9 mouse cellular contexts compared by ENCODE assay signal in the genomic region with DNA sequence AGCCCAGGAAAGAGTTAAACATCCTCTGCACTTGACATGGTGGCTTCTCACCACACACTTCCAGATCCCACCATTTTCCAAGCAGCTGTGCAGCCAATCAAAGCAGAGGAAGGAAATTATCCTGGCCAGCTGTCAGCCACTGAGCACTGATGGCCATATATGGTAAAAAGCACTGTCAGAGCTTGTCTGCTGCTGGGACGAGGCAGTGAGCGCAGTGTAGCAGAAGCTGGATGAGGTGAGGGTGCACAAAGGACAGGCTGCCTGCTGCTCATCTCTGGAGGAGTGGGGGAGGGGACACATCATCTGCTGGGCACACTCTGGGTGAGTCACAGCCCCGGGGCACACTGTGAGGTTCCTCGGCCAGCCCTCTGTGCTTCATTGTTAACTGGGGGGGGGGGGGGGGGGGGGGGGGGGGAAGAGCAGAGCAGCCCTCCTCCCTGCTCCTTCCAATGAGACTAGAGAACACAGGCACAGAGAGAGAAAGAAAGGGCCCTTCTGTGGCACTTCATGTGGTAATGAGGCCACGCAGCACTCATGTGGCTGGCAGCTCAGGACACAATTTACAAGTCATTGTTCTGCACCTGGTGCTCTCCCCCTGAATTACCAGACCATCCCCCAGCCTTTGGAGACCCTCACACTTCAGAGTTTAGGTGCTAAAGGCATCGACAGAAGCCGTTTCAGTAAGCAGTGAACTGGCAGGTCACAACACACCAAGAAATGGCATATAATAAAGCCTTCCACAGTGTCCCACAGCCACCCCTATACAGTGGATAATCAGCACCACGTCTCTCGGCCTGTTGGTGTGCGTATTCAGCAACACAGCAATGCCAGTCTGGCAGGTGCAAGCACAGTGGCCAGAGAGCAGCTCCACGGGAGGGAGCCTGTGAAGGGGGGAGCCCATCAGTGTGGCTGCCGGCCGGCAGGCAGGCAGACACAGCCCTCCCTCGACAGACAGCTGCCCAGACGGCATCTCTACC. TPM values are rescaled to one million over a fixed set of nuclear protein-coding genes. Genes with fewer than 3 reads are reported as not detected.
DNase-seq lines count a peak whose midpoint lies in the region; ATAC-seq and TF ChIP-seq lines count a peak whose summit lies in the region.
"Had no signal": no experiment of that assay in that cellular context is flagged by ENCODE, and none has a peak within 500 bp of the region (broad histone marks: within the 10 kb centered on the region; RNA-seq: fewer than 3 reads in every experiment).

No protein-coding gene starts in this region.

- H3K9ac ChIP-seq in embryonic facial prominence, embryonic 14.5 days (ENCODE audit: low read depth, low read length) = peak overlapping the region; percentile 53
- H3K9ac ChIP-seq in heart, embryonic 14.5 days (ENCODE audit: low read length) = peak overlapping the region; percentile 75
- no peak overlapping the region; the same call in 1 of the 2 replicates for H3K9ac ChIP-seq in liver, embryonic 13.5 days

- H3K4me2 ChIP-seq in embryonic facial prominence, embryonic 14.5 days (ENCODE audit: low read depth, low read length) = peak overlapping the region; percentile 33
- H3K4me2 ChIP-seq in heart, embryonic 14.5 days (ENCODE audit: low read length) = peak overlapping the region; percentile 66
- H3K4me2 ChIP-seq in liver, embryonic 13.5 days = 0 out of 2 replicates have a peak overlapping the region, but pooled peaks have one; percentile 5
- peak overlapping the region; percentile 90 for H3K4me2 ChIP-seq in myocyte (ENCODE audit: low read depth)

- peaks cover 35% of the 10 kb centered on the region for H3K36me3 ChIP-seq in C2C12 (ENCODE audit: control insufficient read depth, insufficient read depth)
- peaks cover 6% of the 10 kb centered on the region; the same call in 1 of the 2 replicates for H3K36me3 ChIP-seq in embryonic facial prominence, embryonic 14.5 days (ENCODE audit: control insufficient read depth, insufficient read depth, low read length)
- peaks cover 27% of the 10 kb centered on the region for H3K36me3 ChIP-seq in heart, embryonic 14.5 days (ENCODE audit: control insufficient read depth, insufficient read depth, low read length)
- H3K36me3 ChIP-seq in liver, embryonic 13.5 days = peaks cover 16% of the 10 kb centered on the region
- H3K36me3 ChIP-seq in myocyte (ENCODE audit: control insufficient read depth, insufficient read depth) = no peaks in the 10 kb centered on the region

- WGBS in embryonic facial prominence, embryonic 14.5 days = 6% methylated on average over 13 of the region's 15 CpGs
- 6% methylated on average over 15 of the region's 15 CpGs for WGBS in heart, embryonic 14.5 days
- 36% methylated on average over 13 of the region's 15 CpGs for WGBS in liver, embryonic 13.5 days (ENCODE audit: insufficient replicate concordance)

- peak; percentile 93 for ATAC-seq in embryonic facial prominence, embryonic 14.5 days (ENCODE audit: low read depth)
- peak; percentile 75 for ATAC-seq in heart, embryonic 14.5 days (ENCODE audit: insufficient number of reproducible peaks, insufficient read depth, low FRiP score, low read depth)
- peak; percentile 72 for ATAC-seq in liver, embryonic 13.5 days (ENCODE audit: low read depth)

- H3K9me3 ChIP-seq in embryonic facial prominence, embryonic 14.5 days (ENCODE audit: control insufficient read depth, low read length) = 0 out of 2 replicates have a peak, but pooled peaks cover 3% of the 10 kb centered on the region
- H3K9me3 ChIP-seq in heart, embryonic 14.5 days (ENCODE audit: control insufficient read depth, low read length) = no peaks in the 10 kb centered on the region
- H3K9me3 ChIP-seq in liver, embryonic 13.5 days (replicated peaks) = no peaks in the 10 kb centered on the region

- DNase-seq in adrenal gland, adult 2 months = peak; percentile 84
- DNase-seq in embryonic facial prominence, embryonic 14.5 days (ENCODE audit: low spot score) = peak; percentile 96
- DNase-seq in kidney, postnatal 10 days = peak; percentile 85
- peak; percentile 28 for DNase-seq in liver, embryonic 13.5 days
- peak; percentile 17 to 32 for DNase-seq in thymus, adult 18-20 months

- H3K79me2 ChIP-seq in C2C12 (ENCODE audit: control insufficient read depth, insufficient read depth) = peaks cover 84% of the 10 kb centered on the region
- peaks cover 75% of the 10 kb centered on the region for H3K79me2 ChIP-seq in myocyte (ENCODE audit: control insufficient read depth, insufficient read depth)

- H3K4me1 ChIP-seq in embryonic facial prominence, embryonic 14.5 days (ENCODE audit: control insufficient read depth, insufficient read depth, low read length) = peaks cover 50% of the 10 kb centered on the region
- peaks cover 64 to 81% of the 10 kb centered on the region in 2 experiments for H3K4me1 ChIP-seq in heart, embryonic 14.5 days (ENCODE audit: control insufficient read depth in 2 of 2, insufficient read depth in 2 of 2, low read length in 2 of 2)
- peaks cover 72% of the 10 kb centered on the region for H3K4me1 ChIP-seq in liver, embryonic 13.5 days (replicated peaks)

- H3K27me3 ChIP-seq in C2C12 (ENCODE audit: control insufficient read depth, insufficient read depth, insufficient read length) (no peaks in the 10 kb centered on the region), myocyte (ENCODE audit: control insufficient read depth, insufficient read depth, insufficient read length) (no peaks in the 10 kb centered on the region)
- no peaks in the 10 kb centered on the region for H3K27me3 ChIP-seq in embryonic facial prominence, embryonic 14.5 days (replicated peaks; ENCODE audit: control insufficient read depth, insufficient read depth, low read length)
- H3K27me3 ChIP-seq in heart, embryonic 14.5 days (ENCODE audit: control insufficient read depth, insufficient read depth, low read length) = no peaks in the 10 kb centered on the region
- H3K27me3 ChIP-seq in liver, embryonic 13.5 days = no peaks in the 10 kb centered on the region

- TF ChIP-seq POLR2A in myocyte (IDR thresholded peaks at IDR 0.05; ENCODE audit: insufficient read length, low read depth) = peak; percentile 72

- H3K4me3 ChIP-seq in C2C12 (ENCODE audit: insufficient read depth, poor library complexity, severe bottlenecking) (peak overlapping the region; percentile 3), myocyte (no peak overlapping the region)
- H3K4me3 ChIP-seq in embryonic facial prominence, embryonic 14.5 days (ENCODE audit: low read depth, low read length) = peak overlapping the region; percentile 11; the same call in 1 of the 2 replicates
- H3K4me3 ChIP-seq in heart, embryonic 14.5 days (ENCODE audit: control insufficient read depth in 1 of 2, insufficient read depth in 1 of 2, low read depth in 1 of 2, low read length in 2 of 2) = peak overlapping the region; percentile 10 to 28
- H3K4me3 ChIP-seq in liver, embryonic 13.5 days (replicated peaks) = no peak overlapping the region
- H3K4me3 ChIP-seq: erythroblast, embryonic 14.5 days had no signal

- H3K79me3 ChIP-seq in C2C12 (ENCODE audit: low read depth) = peaks cover 67% of the 10 kb centered on the region

- no peak for TF ChIP-seq CTCF in C2C12 (IDR thresholded peaks at IDR 0.05; ENCODE audit: control insufficient read depth, insufficient read depth, insufficient read length)

- H3K27ac ChIP-seq in embryonic facial prominence, embryonic 14.5 days (replicated peaks; ENCODE audit: low read depth, low read length) = peak overlapping the region; percentile 87
- H3K27ac ChIP-seq in heart, embryonic 14.5 days (replicated peaks in 1 of 2; ENCODE audit: control insufficient read depth in 1 of 2, insufficient read depth in 1 of 2, low read depth in 2 of 2, low read length in 2 of 2) = peak overlapping the region; percentile 94 to 95
- H3K27ac ChIP-seq in liver, embryonic 13.5 days = peak overlapping the region; percentile 50

- peak overlapping the region; percentile 77 for H3ac ChIP-seq in C2C12 (ENCODE audit: control insufficient read depth, insufficient read length, low read depth)
- H3ac ChIP-seq in myocyte (ENCODE audit: control insufficient read depth, insufficient read length) = peak overlapping the region; percentile 28

TF ChIP-seq in C2C12, 6 proteins besides CTCF, POLR2A, EP300 and RAD21:
- no peak for TF ChIP-seq FOSL1 (IDR thresholded peaks at IDR 0.05; ENCODE audit: insufficient read depth, low read length, poor library complexity, severe bottlenecking)
- peak; percentile 74 for TF ChIP-seq MAX (IDR thresholded peaks at IDR 0.05)
- peak; percentile 90 for TF ChIP-seq MYOD1 (IDR thresholded peaks at IDR 0.05; ENCODE audit: control insufficient read depth, insufficient read length, low read depth)
- TF ChIP-seq CEBPB (IDR thresholded peaks at IDR 0.05; ENCODE audit: low read depth) = no peak
- no peak for TF ChIP-seq USF1 (IDR thresholded peaks at IDR 0.05; ENCODE audit: low read depth)

TF ChIP-seq in myocyte, 11 proteins besides CTCF, POLR2A, EP300 and RAD21 (continues in another document):
- TF ChIP-seq MYOG (IDR thresholded peaks at IDR 0.05; ENCODE audit: control insufficient read depth in 1 of 3, insufficient read depth in 1 of 3, insufficient read length in 2 of 3, low read depth in 2 of 3) (peak; percentile 67 to 91 (median 87)), TCF12 (IDR thresholded peaks at IDR 0.05; ENCODE audit: insufficient read depth, poor library complexity, severe bottlenecking) (peak; percentile 49), REST (IDR thresholded peaks at IDR 0.05; ENCODE audit: insufficient read depth, insufficient read length) (peak; percentile 7), POLR2AphosphoS2 (IDR thresholded peaks at IDR 0.05; ENCODE audit: insufficient read length, low read depth) (peak; percentile 79), MYOD1 (IDR thresholded peaks at IDR 0.05; ENCODE audit: control insufficient read depth in 1 of 3, insufficient read length in 2 of 3, low read depth in 2 of 3) (peak; percentile 73 to 91 (median 87)), TCF3 (IDR thresholded peaks at IDR 0.05; ENCODE audit: insufficient read length, low read depth) (peak; percentile 41)

RNA-seq across cellular contexts. Expression of gene Coro1c, which starts 35.3 kb away (rescaled TPM):
- polyA plus RNA-seq in C2C12 (2012; fragmentation: generic; extraction: Trizol) (156 TPM), myocyte (2012; fragmentation: generic; extraction: Trizol) (58.9 TPM)
- 10 to 100 TPM; 43.3 to 75.5 TPM for total RNA-seq in adrenal gland, adult 2 months (2021)
- polyA plus RNA-seq in adrenal gland, adult 2 months (2012; rRNA removed) = 29.1 and 31.3 TPM in 2 replicates
- polyA plus RNA-seq in embryonic facial prominence, embryonic 14.5 days (2014; fragmentation: Nextera tagmentation; extraction: Ambion mirVana) = 96.9 and 103 TPM in 2 replicates
- 84.9 and 88.2 TPM in 2 replicates for polyA plus RNA-seq in heart, embryonic 14.5 days (2014; fragmentation: Nextera tagmentation; extraction: Ambion mirVana)
- polyA plus RNA-seq in liver, embryonic 13.5 days (2015; fragmentation: Nextera tagmentation; extraction: Ambion mirVana) = 48.0 and 60.3 TPM in 2 replicates

RNA-seq across cellular contexts. Expression of gene Selplg, which starts 40.8 kb away (rescaled TPM):
- polyA plus RNA-seq in C2C12 (2012; fragmentation: generic; extraction: Trizol) (0.06 TPM), myocyte (2012; fragmentation: generic; extraction: Trizol) (not detected)
- 1 to 10 TPM; 5.1 to 6.5 TPM for total RNA-seq in adrenal gland, adult 2 months (2021)
- 16.3 and 18.0 TPM in 2 replicates for polyA plus RNA-seq in adrenal gland, adult 2 months (2012; rRNA removed)
- polyA plus RNA-seq in embryonic facial prominence, embryonic 14.5 days (2014; fragmentation: Nextera tagmentation; extraction: Ambion mirVana) = 4.9 and 5.2 TPM in 2 replicates
- polyA plus RNA-seq in heart, embryonic 14.5 days (2014; fragmentation: Nextera tagmentation; extraction: Ambion mirVana) = 2.3 and 3.1 TPM in 2 replicates
- polyA plus RNA-seq in liver, embryonic 13.5 days (2015; fragmentation: Nextera tagmentation; extraction: Ambion mirVana) = 10.1 and 11.6 TPM in 2 replicates

Comparison
In these comparisons a context has a peak if more than half of its experiments do, and no peak if none do; other contexts are left out.
1. H3K4me3 ChIP-seq: peak in C2C12 (single experiment), embryonic facial prominence, embryonic 14.5 days (single experiment) and heart, embryonic 14.5 days (2 of 2); none in liver, embryonic 13.5 days (single experiment) and myocyte (single experiment).
2. DNase-seq: peak in every context shown above with its lines; median percentile 96 in embryonic facial prominence, embryonic 14.5 days; 85 in kidney, postnatal 10 days; 84 in adrenal gland, adult 2 months; 28 in liver, embryonic 13.5 days; 24 in thymus, adult 18-20 months.
3. H3K4me2 ChIP-seq: peak in every context shown above with its lines; median percentile 90 in myocyte; 66 in heart, embryonic 14.5 days; 33 in embryonic facial prominence, embryonic 14.5 days; 5 in liver, embryonic 13.5 days.
4. Peak in every context shown above with its lines, with median percentiles within 50 percentile points of each other: ATAC-seq and H3K27ac ChIP-seq.